Mouse (Mus musculus): ENCODE data around the gene Dguok. TPM values are rescaled to one million over a fixed set of nuclear protein-coding genes. Genes with fewer than 3 reads are reported as not detected.
A peak's percentile ranks its signal among the peaks of the same experiment; 100 is the strongest.

Gene Dguok
- 10 to 100 TPM; 32.7 to 37.0 (median 35.8) TPM for total RNA-seq (2022)

DNA sequence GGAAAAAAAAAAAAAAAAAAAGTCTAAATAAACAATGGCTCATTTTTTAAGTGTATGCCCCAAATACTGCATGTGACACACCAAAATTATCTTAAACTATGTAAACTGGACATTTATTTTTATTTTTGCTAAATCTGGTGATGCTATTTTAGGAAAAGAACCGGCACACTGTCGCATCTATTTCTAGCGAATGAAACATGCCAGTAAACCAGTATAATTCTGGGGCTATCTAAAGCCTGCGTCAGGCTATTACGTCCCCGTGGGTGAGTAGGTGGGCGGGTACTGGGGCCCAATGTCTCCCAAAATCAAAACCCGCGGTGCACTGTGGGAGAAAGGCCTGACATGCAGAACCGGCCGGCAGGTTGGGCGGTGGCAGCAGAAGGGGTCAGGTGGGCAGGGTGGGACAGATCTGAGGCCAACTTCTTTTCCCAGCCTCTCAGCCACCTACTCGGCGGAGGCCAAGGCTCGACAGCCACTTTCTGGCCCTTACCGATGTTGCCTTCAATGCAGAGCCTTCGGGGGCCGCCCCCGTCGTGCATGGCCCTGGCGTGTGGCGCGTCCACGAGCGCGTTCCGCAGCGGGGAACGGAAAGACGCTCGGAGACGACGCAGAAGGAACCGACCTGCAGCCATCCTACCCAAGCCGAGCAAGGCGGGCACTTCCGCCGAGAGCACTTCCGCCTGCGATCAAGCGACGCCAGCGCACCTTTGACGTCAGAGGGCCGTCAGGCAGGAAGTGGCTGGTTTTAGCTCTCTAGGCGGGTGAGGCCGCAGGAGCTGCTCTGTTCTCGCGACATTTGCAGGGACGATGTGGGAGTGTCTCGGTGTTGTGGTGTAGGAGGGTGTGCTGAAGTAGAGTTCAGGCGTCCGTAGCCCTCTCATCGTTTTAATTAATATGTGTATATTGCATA, at the start of gene Dguok:
Gene Dguok (minus strand): TSS at position 712 of the 910 bp plus-strand sequence.
- peak; percentile 98 for DNase-seq (ENCODE audit: low spot score in 2 of 2)

DNA sequence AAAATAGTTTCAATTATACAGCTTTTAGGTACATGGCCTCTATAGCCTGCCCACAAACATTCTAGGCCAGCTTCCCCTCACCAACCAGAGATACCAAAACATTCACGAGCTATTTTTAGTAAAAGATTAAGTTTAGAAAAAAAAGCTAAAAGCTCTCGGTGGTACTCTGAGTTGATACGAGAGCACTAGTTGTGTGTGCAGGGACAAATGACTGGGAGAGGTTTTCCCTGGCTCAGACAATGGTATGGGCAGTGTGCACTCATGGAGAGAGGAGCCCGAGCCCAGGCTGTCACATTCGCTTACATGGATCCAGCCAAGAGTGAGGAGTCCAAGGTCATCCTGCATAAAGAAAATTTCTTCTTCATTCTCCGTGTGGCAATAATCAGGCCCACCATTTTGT, 49.2 kb upstream of the Dguok start:
- DNase-seq (ENCODE audit: low spot score in 2 of 2), result no peak

- no peak for DNase-seq (ENCODE audit: low spot score in 2 of 2)
These were observed 41.6 kb upstream of the Dguok start for GRCm38 (mm10) chr6:83548346-83548745.

DNA sequence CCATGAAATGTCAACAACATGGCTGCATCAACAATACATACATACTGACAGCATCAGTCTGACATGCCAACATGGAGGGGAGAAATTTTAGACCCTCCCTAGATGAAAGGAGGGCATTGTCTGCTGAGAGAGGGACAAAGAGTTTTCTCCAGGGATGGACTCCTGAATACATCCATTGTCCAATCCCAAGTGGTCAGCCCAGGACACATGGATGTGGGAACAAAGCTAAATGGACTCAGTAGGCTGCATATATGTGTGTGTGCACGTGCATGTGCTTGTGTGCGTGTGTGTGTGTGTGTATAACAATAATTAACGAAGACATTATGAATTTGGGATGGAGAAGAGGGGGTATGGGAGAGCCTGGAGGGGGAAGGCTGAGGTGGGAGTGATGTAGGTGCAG, 39.0 kb upstream of the Dguok start:
- no peak for DNase-seq (ENCODE audit: low spot score in 2 of 2)

- peak in 1 of 2 experiments; percentile 29 for DNase-seq (ENCODE audit: low spot score in 2 of 2)
These were observed 35.1 kb upstream of the Dguok start for GRCm38 (mm10) chr6:83541756-83542456.

GRCm38 (mm10) chr6:83540017-83540416, 33.2 kb upstream of the Dguok start:
- DNase-seq (ENCODE audit: low spot score in 2 of 2), result peak in 1 of 2 experiments; percentile 36

DNA sequence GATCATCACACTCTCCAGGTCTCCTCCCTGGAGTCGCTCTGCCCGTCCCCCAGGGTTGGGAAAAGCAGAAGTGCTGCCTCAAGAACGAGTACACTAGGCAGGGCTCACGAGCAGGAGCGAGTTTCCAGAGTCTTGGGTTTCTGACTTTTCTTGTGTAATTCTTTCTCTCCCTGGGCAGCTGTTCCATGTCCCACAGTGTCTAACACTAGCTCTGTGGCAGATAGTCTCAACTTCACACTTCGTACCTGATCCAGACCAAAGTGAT, 30.0 kb upstream of the Dguok start:
- no peak for DNase-seq (ENCODE audit: low spot score in 2 of 2)

DNA sequence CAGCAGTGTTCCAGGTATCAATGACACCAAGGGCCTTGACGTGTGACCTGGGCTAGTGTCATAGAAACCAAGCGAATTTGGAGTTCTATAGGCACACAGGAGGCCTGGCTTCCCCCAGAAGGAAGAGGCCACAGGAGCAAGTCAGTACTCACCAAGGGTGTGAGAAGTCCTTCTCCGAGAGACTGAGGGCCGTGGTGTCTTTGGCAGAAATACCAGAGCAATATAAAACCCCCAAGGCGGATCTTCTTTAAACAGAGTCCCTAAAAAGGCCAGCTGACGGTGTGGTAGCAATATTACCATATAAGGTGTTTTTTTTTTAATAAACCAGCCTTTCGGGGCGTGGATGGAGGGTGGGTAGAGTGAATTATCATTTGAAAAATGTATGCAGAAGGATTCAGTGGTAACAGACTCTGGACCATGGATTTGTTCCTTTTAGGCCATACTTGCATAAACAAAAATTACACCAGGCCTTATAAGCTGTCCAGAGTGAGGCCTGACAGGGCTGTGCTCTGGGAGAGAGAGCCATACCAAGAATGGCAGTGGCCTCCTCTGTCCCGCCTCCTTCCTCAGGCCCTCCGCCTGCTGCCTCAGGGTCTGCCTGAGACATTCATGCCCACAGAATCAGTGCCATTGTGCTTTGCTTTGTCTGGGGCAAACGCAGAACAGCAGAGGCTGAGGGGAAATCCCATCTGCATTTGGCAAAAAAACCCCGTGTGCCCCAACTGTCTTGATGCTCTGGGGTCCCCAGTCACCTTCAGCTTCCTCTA, 29.4 kb upstream of the Dguok start, which contains the start of gene Actg2:
Gene Actg2 (minus strand): TSS at position 238 of the 767 bp plus-strand sequence.
- DNase-seq (ENCODE audit: low spot score in 2 of 2), result no peak

GRCm38 (mm10) chr6:83532608-83533007, 25.8 kb upstream of the Dguok start:
- no peak for DNase-seq (ENCODE audit: low spot score in 2 of 2)

- DNase-seq (ENCODE audit: low spot score in 2 of 2), result no peak
These were observed 16.4 kb upstream of the Dguok start for GRCm38 (mm10) chr6:83523194-83523593.

- DNase-seq (ENCODE audit: low spot score in 2 of 2), result no peak
These were observed 15.0 kb upstream of the Dguok start for GRCm38 (mm10) chr6:83521784-83522183.

GRCm38 (mm10) chr6:83518637-83519036, 11.9 kb upstream of the Dguok start:
- DNase-seq (ENCODE audit: low spot score in 2 of 2), result no peak

- DNase-seq (ENCODE audit: low spot score in 2 of 2), result no peak
These were observed 8.4 kb upstream of the Dguok start for GRCm38 (mm10) chr6:83515172-83515571.

DNA sequence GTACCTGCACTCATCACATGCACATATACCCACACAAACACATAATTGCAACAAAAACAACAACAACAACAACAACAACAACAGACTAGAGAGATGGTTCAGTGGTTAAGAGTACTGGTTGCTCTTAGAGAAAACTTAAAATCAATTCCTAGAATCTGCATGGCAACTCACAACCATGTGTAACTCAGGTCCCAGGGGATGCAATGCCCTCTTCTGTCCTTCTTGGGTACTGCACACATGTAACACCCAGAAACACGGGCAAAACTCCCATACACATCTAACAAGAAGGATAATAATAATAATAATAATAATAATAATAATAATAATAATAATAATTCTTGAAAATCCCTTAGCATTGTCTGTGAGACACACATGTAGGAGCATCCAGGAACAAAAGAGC, 5.7 kb upstream of the Dguok start:
- DNase-seq (ENCODE audit: low spot score in 2 of 2), result peak in 1 of 2 experiments; percentile 58

DNA sequence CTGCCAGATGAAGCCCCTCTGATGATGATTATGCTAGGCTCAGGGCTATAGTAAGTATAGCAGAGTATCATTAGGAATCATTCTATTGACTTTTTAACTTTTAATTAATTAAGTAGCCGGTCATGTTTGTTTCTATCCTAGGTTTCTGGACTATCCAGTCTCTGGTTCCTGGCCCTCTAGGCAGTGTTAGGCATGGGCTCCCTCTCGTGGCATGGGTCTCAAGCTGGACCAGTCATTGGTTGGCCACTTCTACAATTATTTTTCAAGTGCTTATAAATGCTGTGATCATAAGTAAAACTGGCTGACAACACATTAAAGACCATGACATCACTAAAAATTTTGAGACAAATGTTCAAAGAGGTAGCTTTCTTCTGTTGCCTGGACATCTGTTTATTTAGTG, 3.4 kb upstream of the Dguok start:
- DNase-seq (ENCODE audit: low spot score in 2 of 2), result no peak

DNA sequence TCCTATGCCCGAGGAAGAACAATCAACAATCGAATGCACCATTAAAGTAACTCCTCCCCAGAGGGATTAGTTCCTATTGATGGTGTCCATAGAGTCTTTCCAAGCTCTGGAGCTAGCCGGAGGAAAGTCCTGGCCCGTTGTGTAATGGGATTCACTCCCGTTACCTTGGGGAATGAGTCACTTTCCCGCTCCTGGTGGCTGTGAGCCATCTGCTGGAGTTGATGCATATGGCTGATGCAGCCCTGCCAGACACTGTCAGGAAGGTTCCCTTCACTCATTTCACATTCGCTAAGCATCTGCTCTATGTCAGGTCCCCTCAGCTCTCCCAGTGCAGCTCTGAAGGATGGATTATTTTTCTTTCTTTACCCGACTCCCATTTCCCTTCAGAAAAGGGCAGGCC, 2.7 kb upstream of the Dguok start:
- DNase-seq (ENCODE audit: low spot score in 2 of 2), result peak; percentile 41 to 65

DNA sequence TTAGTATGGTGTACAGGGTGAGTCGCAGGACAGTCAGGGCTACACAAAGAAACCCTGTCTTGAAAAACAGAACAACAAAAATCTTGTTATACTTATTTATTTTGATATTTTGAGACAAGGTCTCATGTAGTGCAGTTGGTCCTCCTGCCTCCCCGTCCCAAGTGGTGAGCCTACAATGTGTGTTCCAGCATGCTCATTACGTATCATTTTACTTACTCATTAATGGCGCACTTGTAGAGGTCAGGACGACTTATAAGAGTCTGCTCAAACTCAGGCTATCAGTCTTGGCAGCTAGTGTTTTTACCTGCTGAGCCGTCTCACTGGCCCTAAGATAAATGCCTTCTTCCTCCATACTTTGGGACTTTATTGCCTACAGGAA, 388 bp upstream of the Dguok start:
- no peak for DNase-seq (ENCODE audit: low spot score in 2 of 2)

GRCm38 (mm10) chr6:83505554-83505953, 1.2 kb downstream of the Dguok start:
- DNase-seq (ENCODE audit: low spot score in 2 of 2), result no peak

- DNase-seq (ENCODE audit: low spot score in 2 of 2), result no peak
These were observed 3.4 kb downstream of the Dguok start for GRCm38 (mm10) chr6:83503361-83503760.

- DNase-seq (ENCODE audit: low spot score in 2 of 2), result no peak
These were observed 4.1 kb downstream of the Dguok start for GRCm38 (mm10) chr6:83502656-83503055.

- DNase-seq (ENCODE audit: low spot score in 2 of 2), result no peak
These were observed 5.1 kb downstream of the Dguok start for GRCm38 (mm10) chr6:83501524-83502310.
